Mouse (Mus musculus) intestine, postnatal 0 days (tissue): ENCODE results near the gene Sipa1l2. TPM values are rescaled to one million over a fixed set of nuclear protein-coding genes. Genes with fewer than 3 reads are reported as not detected.

Experiments used
- ATAC-seq: fragments of 200-750 bp; cut with Nextera tagmentation; 2 replicates; pipeline ENCODE4 v1.8.0; 2017; ENCODE audit warnings: mild to moderate bottlenecking, moderate TSS enrichment, moderate library complexity
- H3K27ac ChIP-seq: fragments of 300-500 bp; sonication (generic); 2 replicates; pipeline ENCODE4 v1.5.1; 2014; ENCODE audit warnings: mild to moderate bottlenecking, low read depth, low read length, moderate library complexity
- H3K27me3 ChIP-seq: fragments of 300-500 bp; sonication (generic); replicated peaks from 2 replicates; pipeline ENCODE4 v1.6.1; 2014; ENCODE audit warnings: low read length, mixed read lengths; ENCODE audit not compliant: control insufficient read depth, insufficient read depth
- H3K36me3 ChIP-seq: fragments of 300-500 bp; sonication (generic); 2 replicates; pipeline ENCODE4 v1.6.1; 2014; ENCODE audit warnings: mild to moderate bottlenecking, moderate library complexity; ENCODE audit not compliant: control insufficient read depth, insufficient read depth
- H3K4me1 ChIP-seq: fragments of 300-500 bp; sonication (generic); replicated peaks from 2 replicates; pipeline ENCODE4 v1.6.1; 2014; ENCODE audit warnings: antibody characterized with exemption, low read length, mixed read lengths; ENCODE audit not compliant: control insufficient read depth, insufficient read depth
- H3K4me2 ChIP-seq: fragments of 300-500 bp; sonication (generic); replicated peaks from 2 replicates; pipeline ENCODE4 v1.6.1; 2014; ENCODE audit warnings: low read depth, mild to moderate bottlenecking, moderate library complexity
- H3K4me3 ChIP-seq: fragments of 300-500 bp; sonication (generic); 2 replicates; pipeline ENCODE4 v1.5.1; 2014; ENCODE audit warnings: low read depth, low read length
- H3K9ac ChIP-seq: fragments of 300-500 bp; sonication (generic); 2 replicates; pipeline ENCODE4 v1.6.1; 2014; ENCODE audit warnings: mild to moderate bottlenecking, low read depth, low read length
- H3K9me3 ChIP-seq: fragments of 300-500 bp; sonication (generic); 2 replicates; pipeline ENCODE4 v1.6.1; 2016; ENCODE audit warnings: mixed run types; ENCODE audit not compliant: control insufficient read depth
- CTCF ChIP-seq: sonication (generic); IDR thresholded peaks from 2 replicates; pipeline ENCODE4 v1.5.1; 2016; ENCODE audit warnings: low read depth, mild to moderate bottlenecking, control low read depth, antibody characterized with exemption, moderate library complexity
- WGBS: fragments of 180-500 bp; shearing (Covaris S2); extraction: QIAGEN DNeasy Blood & Tissue Kit; methylation state at CpG from one replicate; pipeline ENCODE4 v1.1.7; 2014; 5-methylcytosine and 5-hydroxymethylcytosine counted together
- polyA plus RNA-seq: library from polyadenylated mRNA; unstranded; fragments of >200 nt; fragmentation: Nextera tagmentation; extraction: Ambion mirVana; gene quantifications from 2 replicates; pipeline ENCODE4 v1.2.1, GENCODE M21; 2015

Sipa1l2 gene
- polyA plus RNA-seq, 1 experiment from 2014 or later, result 4.5 TPM

DNA sequence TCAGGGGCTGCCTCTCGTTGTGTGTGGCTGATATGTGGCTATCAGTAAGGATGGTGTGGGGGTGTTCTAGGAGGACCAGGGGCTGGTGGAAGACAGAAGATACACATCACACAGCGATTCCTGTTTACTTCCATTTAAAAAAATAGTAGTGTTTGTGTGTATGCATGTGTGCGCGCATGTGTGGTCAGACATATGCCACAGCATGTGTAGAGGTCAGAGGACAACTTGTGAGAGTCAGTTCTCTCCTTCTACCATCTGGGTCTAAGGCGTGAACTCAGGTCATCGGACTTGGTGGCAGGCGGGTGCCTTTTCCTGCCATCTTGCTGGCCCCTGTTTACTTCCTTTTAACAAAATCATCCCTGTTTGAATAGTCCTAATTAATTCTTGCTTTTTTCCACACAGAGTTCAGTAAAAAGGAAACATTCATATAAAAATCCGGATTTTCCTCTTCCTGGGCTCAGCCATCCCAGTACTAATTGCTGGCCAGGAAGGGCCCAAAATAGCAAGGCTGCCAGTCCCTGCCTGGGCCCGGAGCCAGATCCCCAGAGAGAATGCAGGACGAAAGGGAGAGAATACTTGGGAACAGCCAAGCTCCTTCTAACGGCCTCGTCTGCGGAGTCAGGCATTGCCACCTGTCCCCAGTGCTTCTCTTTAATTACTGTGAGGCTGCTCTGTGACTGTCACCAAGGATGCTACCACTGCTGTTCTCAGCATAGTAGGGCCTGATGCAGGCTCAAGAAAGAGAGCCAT, 179.7 kb downstream of the Sipa1l2 start:
- ATAC-seq, result no peak
- no peak overlapping the region for H3K4me2 ChIP-seq
- H3K9ac ChIP-seq, result no peak overlapping the region
- H3K9me3 ChIP-seq, result no peaks in the 10 kb centered on the region
- 68% methylated on average over 13 of the region's 13 CpGs for WGBS
- no peaks in the 10 kb centered on the region for H3K27me3 ChIP-seq
- H3K36me3 ChIP-seq, result no peaks in the 10 kb centered on the region
- no peak overlapping the region for H3K4me3 ChIP-seq
- H3K4me1 ChIP-seq, result 0 out of 2 replicates have a peak, but pooled peaks cover 7% of the 10 kb centered on the region
- no peak for TF ChIP-seq CTCF
- H3K27ac ChIP-seq, result no peak overlapping the region

DNA sequence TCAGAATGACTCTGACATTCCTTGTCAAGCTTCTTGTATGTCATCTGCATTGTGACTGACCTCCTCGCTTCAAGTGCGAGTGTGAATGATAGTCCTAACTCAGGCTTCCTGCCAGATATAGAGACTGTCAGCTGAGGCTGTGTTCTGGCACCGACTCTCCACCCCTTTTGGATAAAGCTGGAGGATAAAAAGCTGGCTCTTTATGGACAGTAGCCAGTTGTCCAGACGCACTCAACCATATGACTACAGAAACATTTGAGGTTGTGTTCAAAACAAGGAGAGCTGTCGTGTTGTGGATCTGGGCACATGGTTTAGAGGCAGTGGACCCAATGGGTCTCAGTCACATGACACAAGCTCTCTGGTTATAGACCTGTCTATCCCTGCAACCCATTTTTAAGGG, 180.3 kb downstream of the Sipa1l2 start:
- WGBS, result 45% methylated on average over 5 of the region's 5 CpGs
- Histone ChIP-seq H3K4me2 (no peak overlapping the region), H3K36me3 (no peaks in the 10 kb centered on the region), H3K27ac (no peak overlapping the region), H3K4me1 (0 out of 2 replicates have a peak, but pooled peaks cover 8% of the 10 kb centered on the region), H3K9me3 (no peaks in the 10 kb centered on the region), H3K27me3 (no peaks in the 10 kb centered on the region), H3K9ac (no peak overlapping the region), H3K4me3 (no peak overlapping the region)
- no peak for TF ChIP-seq CTCF
- 0 out of 2 replicates have a peak, but pooled peaks have one; percentile 16 for ATAC-seq

DNA sequence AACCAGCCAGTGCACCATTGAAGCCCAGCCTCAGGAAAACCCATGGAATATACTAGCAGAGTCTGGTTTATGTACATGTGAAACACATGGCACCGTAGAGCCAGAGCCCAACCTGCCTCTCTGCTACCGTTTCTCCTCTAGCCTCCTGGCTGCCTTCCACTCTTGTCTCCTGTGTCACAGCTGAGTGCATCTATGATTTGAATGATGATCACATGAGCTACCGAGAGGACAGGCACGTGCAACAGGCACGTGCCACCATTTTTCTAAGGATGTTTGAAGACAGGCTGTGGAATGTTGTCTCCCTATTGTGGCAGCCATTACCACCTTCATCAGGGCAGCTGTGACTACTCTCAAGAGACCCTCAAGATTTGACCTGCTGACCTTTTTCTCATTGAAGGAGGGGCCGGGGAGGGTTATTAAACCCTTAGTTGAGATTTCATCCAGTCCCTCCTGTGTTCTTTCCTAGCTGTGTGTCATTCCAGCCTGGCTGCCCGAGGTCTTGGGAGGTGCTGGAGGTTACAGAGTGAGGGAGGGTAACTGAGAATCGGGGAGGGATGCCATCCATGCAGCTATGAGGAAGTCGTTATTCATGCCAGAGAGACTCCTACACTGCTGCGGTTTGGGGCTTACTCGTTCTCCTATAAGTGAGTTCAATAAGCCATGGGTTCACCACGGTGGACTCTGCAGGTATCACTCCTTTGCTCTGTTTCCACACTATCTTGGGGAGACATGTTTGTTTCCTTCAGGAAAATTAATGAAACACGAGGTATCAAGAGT, 181.0 kb downstream of the Sipa1l2 start:
- Histone ChIP-seq H3K27me3 (no peaks in the 10 kb centered on the region), H3K4me3 (no peak overlapping the region), H3K9me3 (no peaks in the 10 kb centered on the region), H3K27ac (no peak overlapping the region), H3K4me2 (no peak overlapping the region), H3K36me3 (no peaks in the 10 kb centered on the region), H3K9ac (no peak overlapping the region), H3K4me1 (0 out of 2 replicates have a peak, but pooled peaks cover 8% of the 10 kb centered on the region)
- 56% methylated on average over 13 of the region's 13 CpGs for WGBS
- no peak for ATAC-seq
- TF ChIP-seq CTCF, result no peak

DNA sequence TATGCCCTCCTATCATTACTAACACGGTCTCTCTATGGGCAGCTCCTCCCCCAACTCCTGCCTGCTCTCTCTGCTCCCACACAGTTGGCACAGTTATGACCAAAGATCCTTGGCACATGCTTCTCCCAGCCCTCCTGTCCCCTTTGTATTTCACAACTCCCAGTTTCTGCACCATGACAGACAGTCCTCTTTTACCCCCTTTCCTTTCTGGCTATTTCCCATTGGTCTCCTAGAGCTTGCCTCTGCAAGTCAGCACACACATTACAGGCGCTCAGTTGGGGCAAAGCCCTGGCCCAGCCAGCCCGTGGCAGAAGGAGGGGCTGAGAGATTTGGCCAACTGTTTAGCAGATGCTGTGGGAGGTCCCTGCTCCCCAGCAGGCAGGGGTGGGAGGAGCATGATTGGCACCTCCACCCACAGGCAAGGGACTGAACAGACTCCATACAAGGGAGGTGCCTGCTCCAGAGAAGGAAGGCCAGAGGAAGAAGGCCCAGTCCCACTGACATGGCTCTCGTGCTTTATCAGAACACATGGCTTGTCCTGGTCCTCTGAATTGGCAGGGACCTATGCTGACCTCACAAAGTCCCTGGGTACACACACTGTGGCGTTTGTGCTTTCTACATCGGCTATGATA, 184.0 kb downstream of the Sipa1l2 start:
- no peaks in the 10 kb centered on the region for H3K9me3 ChIP-seq
- H3K4me2 ChIP-seq, result no peak overlapping the region
- no peaks in the 10 kb centered on the region for H3K27me3 ChIP-seq
- TF ChIP-seq CTCF, result no peak
- no peaks in the 10 kb centered on the region for H3K36me3 ChIP-seq
- no peak overlapping the region for H3K4me3 ChIP-seq
- WGBS, result 32% methylated on average over 6 of the region's 6 CpGs
- 0 out of 2 replicates have a peak, but pooled peaks cover 8% of the 10 kb centered on the region for H3K4me1 ChIP-seq
- peak; percentile 33; the same call in 1 of the 2 replicates for ATAC-seq
- H3K9ac ChIP-seq, result no peak overlapping the region
- H3K27ac ChIP-seq, result no peak overlapping the region

DNA sequence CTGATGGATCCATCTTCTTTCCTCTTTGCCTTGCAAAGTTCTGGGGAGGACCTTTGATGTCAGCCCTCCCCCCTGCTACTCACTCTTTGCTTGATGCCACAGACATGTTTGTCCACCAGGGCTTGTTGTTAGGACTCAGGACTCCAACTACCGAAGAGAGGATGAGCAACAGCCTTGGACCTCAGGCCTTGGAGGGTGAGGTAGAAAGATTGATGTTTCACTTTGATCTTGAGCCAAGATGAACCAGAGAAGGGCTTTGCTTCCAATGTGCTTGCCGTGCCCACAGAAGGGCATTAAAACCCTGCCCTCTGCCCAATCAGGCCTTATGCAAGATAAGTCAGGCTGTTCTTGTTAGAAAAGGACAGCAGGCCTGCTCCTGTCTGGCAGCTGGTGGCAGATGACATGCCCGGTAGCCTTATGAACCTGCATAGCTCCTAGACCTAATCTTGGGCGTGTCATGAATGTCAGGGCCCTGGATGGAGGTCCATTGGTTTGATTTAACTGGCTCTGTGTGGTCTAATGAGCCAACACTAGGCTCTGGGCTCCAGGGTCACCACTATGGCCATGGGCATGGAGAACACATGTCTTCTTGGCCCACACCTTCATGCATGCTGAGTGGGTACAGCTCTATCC, 184.9 kb downstream of the Sipa1l2 start:
- H3K9ac ChIP-seq, result no peak overlapping the region
- H3K4me3 ChIP-seq, result no peak overlapping the region
- ATAC-seq, result no peak
- no peaks in the 10 kb centered on the region for H3K9me3 ChIP-seq
- 89% methylated on average over 4 of the region's 4 CpGs for WGBS
- 0 out of 2 replicates have a peak, but pooled peaks cover 8% of the 10 kb centered on the region for H3K4me1 ChIP-seq
- no peak overlapping the region for H3K27ac ChIP-seq
- H3K36me3 ChIP-seq, result no peaks in the 10 kb centered on the region
- TF ChIP-seq CTCF, result no peak
- H3K4me2 ChIP-seq, result no peak overlapping the region
- H3K27me3 ChIP-seq, result no peaks in the 10 kb centered on the region

DNA sequence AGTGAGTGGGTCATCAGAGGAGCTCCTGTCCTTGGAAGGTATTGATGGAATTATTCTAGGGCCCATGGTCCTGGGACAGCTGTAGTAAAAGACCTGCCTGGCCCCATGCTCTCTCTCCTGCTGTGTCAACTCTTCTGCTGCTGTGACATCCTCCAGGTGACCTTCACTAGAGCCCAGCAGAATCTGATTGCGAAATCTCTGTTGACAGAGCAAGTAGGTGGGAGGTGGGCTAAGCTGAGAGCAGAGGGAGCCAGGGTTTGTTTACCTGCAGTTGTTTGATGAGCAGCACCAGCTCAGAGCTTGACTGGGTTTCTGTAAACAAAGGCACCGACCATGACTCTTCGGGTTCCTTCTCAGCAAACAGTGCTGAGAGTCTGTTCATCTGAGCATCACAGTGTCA, 187.9 kb downstream of the Sipa1l2 start:
- no peaks in the 10 kb centered on the region for H3K36me3 ChIP-seq
- no peaks in the 10 kb centered on the region for H3K27me3 ChIP-seq
- ATAC-seq, result no peak
- H3K27ac ChIP-seq, result no peak overlapping the region
- no peak overlapping the region for H3K4me3 ChIP-seq
- H3K4me2 ChIP-seq, result no peak overlapping the region
- 0 out of 2 replicates have a peak, but pooled peaks cover 3% of the 10 kb centered on the region for H3K4me1 ChIP-seq
- 8% methylated on average over 3 of the region's 3 CpGs for WGBS
- H3K9me3 ChIP-seq, result no peaks in the 10 kb centered on the region
- no peak overlapping the region for H3K9ac ChIP-seq
- TF ChIP-seq CTCF, result no peak
